Mouse (Mus musculus): ENCODE data around the gene Itgb1bp1.

Itgb1bp1 gene

DNA sequence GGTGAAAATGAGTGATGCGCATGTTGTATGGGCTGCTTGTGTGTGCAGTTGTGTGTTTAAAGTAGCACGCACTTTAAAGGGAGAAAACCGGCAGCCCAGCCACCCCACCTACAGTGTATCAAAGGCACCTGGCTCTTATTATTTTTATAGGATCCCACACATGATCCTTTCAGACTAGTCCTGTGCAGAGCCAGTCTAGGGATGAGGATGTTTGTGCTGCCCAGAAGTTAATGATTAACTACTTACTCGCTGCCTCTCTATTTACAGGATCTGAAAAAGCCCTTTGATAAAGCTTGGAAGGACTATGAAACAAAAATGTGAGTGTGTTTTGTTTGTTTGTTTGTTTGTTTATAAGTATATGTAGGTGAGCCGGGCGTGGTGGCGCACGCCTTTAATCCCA lies 85.5 kb downstream of the Itgb1bp1 start:
- DNase-seq (ENCODE audit: low spot score): no peak

DNA sequence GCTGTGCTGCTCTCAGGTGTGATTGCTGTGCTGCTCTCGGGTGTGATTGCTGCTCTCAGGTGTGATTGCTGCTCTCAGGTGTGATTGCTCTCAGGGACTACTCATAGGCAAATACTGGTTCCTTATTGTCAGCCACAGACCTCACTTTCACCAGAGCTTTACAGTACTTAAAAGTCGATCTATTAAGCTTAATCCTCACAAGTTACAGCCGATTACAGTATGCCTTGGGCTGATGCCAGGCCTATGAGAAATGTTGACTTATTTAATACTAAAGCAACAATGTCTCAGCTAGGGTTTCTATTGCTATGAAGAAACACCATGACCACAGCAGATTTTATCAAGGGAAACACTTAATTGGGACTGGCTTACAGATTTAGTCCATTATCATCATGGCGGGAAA lies 89.7 kb downstream of the Itgb1bp1 start:
- no peak for DNase-seq (ENCODE audit: low spot score)

- no peak for DNase-seq (ENCODE audit: low spot score)
These were observed 90.6 kb downstream of the Itgb1bp1 start for GRCm38 (mm10) chr12:21195497-21195896.

- no peak for DNase-seq (ENCODE audit: low spot score)
These were observed 94.5 kb downstream of the Itgb1bp1 start for GRCm38 (mm10) chr12:21191546-21191945.
